Mouse (Mus musculus) kidney, embryonic 14.5 days (tissue): ENCODE data around the gene Slc35g1. TPM values are rescaled to one million over a fixed set of nuclear protein-coding genes. Genes with fewer than 3 reads are reported as not detected.

ENCODE experiments used
- ATAC-seq: fragments of 200-750 bp; cut with Nextera tagmentation; 2 replicates; pipeline ENCODE4 v1.8.0; 2017; ENCODE audit warnings: moderate number of reproducible peaks, mild to moderate bottlenecking, moderate TSS enrichment, moderate library complexity; ENCODE audit not compliant: low FRiP score, low TSS enrichment
- H3K27ac ChIP-seq: fragments of 300-500 bp; sonication (generic); 2 replicates; pipeline ENCODE4 v1.5.1; 2014; ENCODE audit warnings: low read depth, mild to moderate bottlenecking, low read length, moderate library complexity, mixed read lengths
- H3K27me3 ChIP-seq: fragments of 300-500 bp; sonication (generic); 2 replicates; pipeline ENCODE4 v1.6.1; 2014; ENCODE audit warnings: mild to moderate bottlenecking, low read length; ENCODE audit not compliant: control insufficient read depth, insufficient read depth
- H3K36me3 ChIP-seq: fragments of 300-500 bp; sonication (generic); 2 replicates; pipeline ENCODE4 v1.6.1; 2014; ENCODE audit warnings: low read length, mixed read lengths; ENCODE audit not compliant: control insufficient read depth, insufficient read depth
- H3K4me1 ChIP-seq: fragments of 300-500 bp; sonication (generic); 2 replicates; pipeline ENCODE4 v1.6.1; 2014; ENCODE audit warnings: low read length, mixed read lengths; ENCODE audit not compliant: control insufficient read depth, insufficient read depth
- H3K4me2 ChIP-seq: fragments of 300-500 bp; sonication (generic); replicated peaks from 2 replicates; pipeline ENCODE4 v1.6.1; 2014; ENCODE audit warnings: low read depth, mild to moderate bottlenecking, low read length
- H3K4me3 ChIP-seq: fragments of 300-500 bp; sonication (generic); 2 replicates; pipeline ENCODE4 v1.5.1; 2014; ENCODE audit warnings: mild to moderate bottlenecking, low read length
- H3K9ac ChIP-seq: fragments of 300-500 bp; sonication (generic); 2 replicates; pipeline ENCODE4 v1.6.1; 2014; ENCODE audit warnings: low read depth, mild to moderate bottlenecking, low read length, moderate library complexity
- H3K9me3 ChIP-seq: fragments of 300-500 bp; sonication (generic); 2 replicates; pipeline ENCODE4 v1.6.1; 2016; ENCODE audit warnings: low read length; ENCODE audit not compliant: control insufficient read depth
- WGBS: fragments of 180-500 bp; shearing (Covaris S2); extraction: QIAGEN DNeasy Blood & Tissue Kit; methylation state at CpG from one replicate; pipeline ENCODE4 v1.1.7; 2014; 5-methylcytosine and 5-hydroxymethylcytosine counted together
- polyA plus RNA-seq: library from polyadenylated mRNA; unstranded; fragments of >200 nt; fragmentation: Nextera tagmentation; extraction: Ambion mirVana; gene quantifications from 2 replicates; pipeline ENCODE4 v1.2.1, GENCODE M21; 2014

Slc35g1 gene
- polyA plus RNA-seq, 1 experiment from 2014 or later = 7.1 TPM

DNA sequence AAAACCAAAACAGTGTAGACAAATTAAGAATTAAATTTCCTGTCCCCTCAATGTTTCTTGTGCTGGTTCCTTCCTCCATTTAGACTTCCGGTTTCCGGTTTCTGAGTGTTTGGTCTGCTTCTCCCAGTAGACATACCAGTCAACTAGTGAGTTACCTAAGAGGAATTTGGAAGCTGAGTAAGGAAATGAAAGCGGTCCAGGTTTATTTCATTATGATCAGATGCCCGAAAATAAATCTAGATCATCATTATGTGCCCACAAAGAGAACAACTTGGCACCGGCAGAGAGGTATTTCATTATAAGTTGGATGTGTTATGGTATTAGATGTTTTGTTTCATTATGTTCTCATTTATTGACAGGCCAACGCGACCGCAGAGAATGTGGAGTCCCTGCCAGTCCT, 34.7 kb downstream of the Slc35g1 start:
- no peaks in the 10 kb centered on the region for H3K36me3 ChIP-seq
- WGBS = 88% methylated on average over 8 of the region's 8 CpGs
- H3K4me2 ChIP-seq = no peak overlapping the region
- no peaks in the 10 kb centered on the region for H3K4me1 ChIP-seq
- no peak overlapping the region for H3K27ac ChIP-seq
- no peak overlapping the region for H3K4me3 ChIP-seq
- no peak overlapping the region for H3K9ac ChIP-seq
- no peak for ATAC-seq
- H3K27me3 ChIP-seq = no peaks in the 10 kb centered on the region
- no peaks in the 10 kb centered on the region for H3K9me3 ChIP-seq

GRCm38 (mm10) chr19:38431326-38431725, 35.5 kb downstream of the Slc35g1 start:
- Histone ChIP-seq H3K36me3 (no peaks in the 10 kb centered on the region), H3K9me3 (peaks cover 4% of the 10 kb centered on the region; the same call in 1 of the 2 replicates), H3K27ac (no peak overlapping the region), H3K4me2 (no peak overlapping the region), H3K9ac (no peak overlapping the region), H3K4me1 (no peaks in the 10 kb centered on the region), H3K4me3 (no peak overlapping the region), H3K27me3 (no peaks in the 10 kb centered on the region)
- WGBS = 76% methylated on average over 7 of the region's 7 CpGs
- ATAC-seq = no peak

- no peak for ATAC-seq
- no peak overlapping the region for H3K4me2 ChIP-seq
- WGBS = 70% methylated on average over 3 of the region's 3 CpGs
These were observed 36.2 kb downstream of the Slc35g1 start for GRCm38 (mm10) chr19:38432021-38432420.

GRCm38 (mm10) chr19:38433381-38433780, 37.6 kb downstream of the Slc35g1 start:
- H3K9ac ChIP-seq = no peak overlapping the region
- no peak overlapping the region for H3K4me2 ChIP-seq
- H3K36me3 ChIP-seq = no peaks in the 10 kb centered on the region
- no peak overlapping the region for H3K4me3 ChIP-seq
- H3K27me3 ChIP-seq = no peaks in the 10 kb centered on the region
- no peak for ATAC-seq
- H3K27ac ChIP-seq = no peak overlapping the region
- 84% methylated on average over 2 of the region's 2 CpGs for WGBS
- H3K9me3 ChIP-seq = peaks cover 4% of the 10 kb centered on the region; the same call in 1 of the 2 replicates
- H3K4me1 ChIP-seq = no peaks in the 10 kb centered on the region

More at GRCm38 (mm10) chr19:38432021-38432420, 36.2 kb downstream of the Slc35g1 start:
- Histone ChIP-seq H3K4me3 (no peak overlapping the region), H3K4me1 (no peaks in the 10 kb centered on the region), H3K36me3 (no peaks in the 10 kb centered on the region), H3K9ac (no peak overlapping the region), H3K27ac (no peak overlapping the region), H3K9me3 (peaks cover 4% of the 10 kb centered on the region; the same call in 1 of the 2 replicates), H3K27me3 (no peaks in the 10 kb centered on the region)

DNA sequence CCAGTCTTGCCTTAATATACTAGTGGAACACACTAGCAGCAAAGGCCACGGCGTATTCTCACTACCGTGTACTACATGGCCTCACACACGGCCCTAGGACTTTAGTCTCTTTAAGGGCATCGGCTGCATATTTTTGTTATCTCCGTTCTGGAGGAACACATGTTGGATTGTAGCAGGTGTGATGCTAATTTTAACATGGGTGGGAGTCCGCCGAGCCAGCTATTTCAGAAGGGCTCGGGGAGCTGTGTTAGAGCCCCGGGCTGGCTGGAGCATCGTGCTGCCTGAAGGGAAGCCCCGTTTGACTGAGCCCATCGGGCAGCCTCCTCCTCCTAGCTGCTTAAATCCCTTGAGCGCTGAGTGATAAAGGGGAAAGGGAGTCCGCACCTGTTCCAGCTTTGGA, 39.4 kb downstream of the Slc35g1 start:
- 94% methylated on average over 15 of the region's 15 CpGs for WGBS
- Histone ChIP-seq H3K27me3 (no peaks in the 10 kb centered on the region), H3K4me2 (no peak overlapping the region), H3K9me3 (peaks cover 4% of the 10 kb centered on the region; the same call in 1 of the 2 replicates), H3K36me3 (no peaks in the 10 kb centered on the region), H3K9ac (no peak overlapping the region), H3K4me3 (no peak overlapping the region), H3K27ac (no peak overlapping the region), H3K4me1 (no peaks in the 10 kb centered on the region)
- no peak for ATAC-seq

DNA sequence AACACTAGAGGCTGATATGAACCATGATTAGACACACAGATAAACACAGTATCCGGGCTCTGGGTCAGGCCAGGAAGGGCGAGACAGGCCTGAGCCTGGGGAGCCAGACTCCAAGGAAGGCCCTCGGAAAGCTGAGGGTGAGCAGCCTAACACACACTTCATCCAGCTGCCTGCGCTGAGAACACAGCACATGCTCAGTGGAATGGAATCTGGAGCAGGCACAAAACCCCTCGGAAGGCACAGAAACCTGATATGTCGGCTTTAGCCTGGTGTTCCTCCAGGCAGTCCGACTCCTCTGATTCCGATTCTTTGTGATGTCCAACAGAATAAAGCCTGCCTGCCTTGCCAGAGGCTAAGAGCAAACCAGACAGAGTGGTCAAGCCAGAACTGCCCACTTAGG, 46.1 kb downstream of the Slc35g1 start:
- no peaks in the 10 kb centered on the region for H3K4me1 ChIP-seq
- 42% methylated on average over 8 of the region's 8 CpGs for WGBS
- no peak overlapping the region for H3K27ac ChIP-seq
- H3K9ac ChIP-seq = no peak overlapping the region
- no peak for ATAC-seq
- no peak overlapping the region for H3K4me2 ChIP-seq
- H3K4me3 ChIP-seq = no peak overlapping the region
- H3K27me3 ChIP-seq = no peaks in the 10 kb centered on the region
- H3K36me3 ChIP-seq = no peaks in the 10 kb centered on the region
- no peaks in the 10 kb centered on the region for H3K9me3 ChIP-seq

- ATAC-seq = no peak
- Histone ChIP-seq H3K4me1 (no peaks in the 10 kb centered on the region), H3K4me3 (no peak overlapping the region), H3K27ac (no peak overlapping the region), H3K27me3 (no peaks in the 10 kb centered on the region), H3K36me3 (no peaks in the 10 kb centered on the region), H3K4me2 (no peak overlapping the region), H3K9me3 (no peaks in the 10 kb centered on the region), H3K9ac (no peak overlapping the region)
- 39% methylated on average over 5 of the region's 5 CpGs for WGBS
These were observed 50.0 kb downstream of the Slc35g1 start for GRCm38 (mm10) chr19:38445758-38446157.

Other genes with a start within 250 kb of the Slc35g1 start
- 36.2 and 42.7 TPM in 2 replicates for gene Fra10ac1, start 171.8 kb upstream of the Slc35g1 start, polyA plus RNA-seq
- 0.86 and 1.6 TPM in 2 replicates for gene Lgi1, start 131.4 kb upstream of the Slc35g1 start, polyA plus RNA-seq
- 3.4 and 3.6 TPM in 2 replicates for gene Plce1, start 85.1 kb downstream of the Slc35g1 start, polyA plus RNA-seq